Mouse (Mus musculus) MEL (cell line): ENCODE measurements at regions not wholly inside any gene's neighbourhood (a gene's known extent, or its start where the extent isn't known, plus 50 kb on each side); places are given as distances from the start of the nearest gene placed in this dataset.

ENCODE experiments used
- DNase-seq: peaks from one replicate; pipeline ENCODE4 v3.0.0; 2011; ENCODE audit warnings: low read depth, low spot score
- H3K27ac ChIP-seq: 2 replicates; pipeline ENCODE4 v1.5.1; 2012; ENCODE audit warnings: low read depth, mild to moderate bottlenecking, control low read depth, low read length, moderate library complexity; ENCODE audit not compliant: control insufficient read depth
- H3K27me3 ChIP-seq, 2 experiments: fragments of 150-350 bp in 1 of 2; sonication (generic) in 1 of 2; 2 replicates each; pipeline ENCODE4 v1.6.1; 2012; ENCODE audit warnings: low read length in 2 of 2, mild to moderate bottlenecking in 2 of 2, improper control_type of control experiment in 1 of 2, moderate library complexity in 1 of 2; ENCODE audit not compliant: insufficient read depth in 2 of 2, control insufficient read depth in 1 of 2
- H3K36me3 ChIP-seq, 2 experiments: 2 replicates each; pipeline ENCODE4 v1.6.1; 2012 to 2014; ENCODE audit warnings: low read length in 2 of 2, improper control_type of control experiment in 1 of 2, inconsistent platforms in 1 of 2, mild to moderate bottlenecking in 1 of 2; ENCODE audit not compliant: insufficient read depth in 2 of 2, control insufficient read depth in 1 of 2
- H3K4me1 ChIP-seq, 2 experiments: fragments of 150-350 bp in 1 of 2; sonication (generic) in 1 of 2; 2 replicates each; pipeline ENCODE4 v1.6.1; 2012; ENCODE audit warnings: low read length in 2 of 2, improper control_type of control experiment in 1 of 2, mild to moderate bottlenecking in 1 of 2; ENCODE audit not compliant: insufficient read depth in 2 of 2, control insufficient read depth in 1 of 2
- H3K4me3 ChIP-seq, 2 experiments: fragments of 150-350 bp in 1 of 2; sonication (generic) in 1 of 2; 2 replicates each; pipeline ENCODE4 v1.5.1; 2012; ENCODE audit warnings: low read depth in 2 of 2, low read length in 2 of 2, mild to moderate bottlenecking in 2 of 2, moderate library complexity in 2 of 2, control low read depth in 1 of 2, improper control_type of control experiment in 1 of 2; ENCODE audit not compliant: control insufficient read depth in 1 of 2, insufficient read depth in 1 of 2
- H3K79me2 ChIP-seq: 2 replicates; pipeline ENCODE4 v1.6.1; 2012; ENCODE audit warnings: mild to moderate bottlenecking, low read length, moderate library complexity; ENCODE audit not compliant: control insufficient read depth, poor library complexity, insufficient read depth
- H3K9ac ChIP-seq: 2 replicates; pipeline ENCODE4 v1.6.1; 2012; ENCODE audit warnings: low read depth, mild to moderate bottlenecking, control low read depth, low read length, moderate library complexity; ENCODE audit not compliant: control insufficient read depth, poor library complexity, severe bottlenecking
- H3K9me3 ChIP-seq: fragments of 150-350 bp; sonication (generic); replicated peaks from 2 replicates; pipeline ENCODE4 v1.6.1; 2012; ENCODE audit warnings: mild to moderate bottlenecking, low read length, improper control_type of control experiment, moderate library complexity; ENCODE audit not compliant: insufficient read depth
- CTCF ChIP-seq, 3 experiments: IDR thresholded peaks in 2 of 3; conservative IDR thresholded peaks in 1 of 3; 2 replicates each; pipeline ENCODE4 v1.5.1; 2011 to 2012; ENCODE audit warnings: low read length in 3 of 3, low read depth in 2 of 3, mild to moderate bottlenecking in 2 of 3, improper control_type of control experiment in 1 of 3, inconsistent platforms in 1 of 3, mixed read lengths in 1 of 3, moderate library complexity in 1 of 3; ENCODE audit not compliant: control insufficient read depth in 1 of 3, insufficient read depth in 1 of 3, poor library complexity in 1 of 3, severe bottlenecking in 1 of 3
- E2F4 ChIP-seq: IDR thresholded peaks from 2 replicates; pipeline ENCODE4 v1.6.1; 2011; ENCODE audit warnings: low read depth, low read length, improper control_type of control experiment, borderline replicate concordance
- GABPA ChIP-seq: IDR thresholded peaks from 2 replicates; pipeline ENCODE4 v1.6.1; 2012; ENCODE audit warnings: low read depth, mild to moderate bottlenecking, inconsistent platforms, low read length, improper control_type of control experiment, moderate library complexity
- GATA1 ChIP-seq: IDR thresholded peaks from 2 replicates; pipeline ENCODE4 v1.6.1; 2011; ENCODE audit warnings: low read depth, low read length, improper control_type of control experiment
- JUND ChIP-seq: IDR thresholded peaks from 2 replicates; pipeline ENCODE4 v1.6.1; 2011; ENCODE audit warnings: low read depth, mild to moderate bottlenecking, improper control_type of control experiment, low read length
- MAFK ChIP-seq: IDR thresholded peaks from 2 replicates; pipeline ENCODE4 v1.6.1; 2011; ENCODE audit warnings: low read depth, mild to moderate bottlenecking, low read length, improper control_type of control experiment, borderline replicate concordance
- MAX ChIP-seq: IDR thresholded peaks from 2 replicates; pipeline ENCODE4 v1.6.1; 2011; ENCODE audit warnings: low read length, improper control_type of control experiment
- MAZ ChIP-seq: IDR thresholded peaks from 2 replicates; pipeline ENCODE4 v1.6.1; 2012; ENCODE audit warnings: low read depth, mild to moderate bottlenecking, inconsistent platforms, low read length, improper control_type of control experiment
- MEF2A ChIP-seq: IDR thresholded peaks from 2 replicates; pipeline ENCODE4 v1.6.1; 2014; ENCODE audit warnings: low read depth, mild to moderate bottlenecking, inconsistent platforms, low read length, improper control_type of control experiment; ENCODE audit not compliant: poor library complexity, insufficient replicate concordance, severe bottlenecking; ENCODE audit errors: extremely low read depth
- MYB ChIP-seq: IDR thresholded peaks from 2 replicates; pipeline ENCODE4 v1.6.1; 2011; ENCODE audit warnings: mild to moderate bottlenecking, low read depth, low read length, improper control_type of control experiment
- MYC ChIP-seq: IDR thresholded peaks from 2 replicates; pipeline ENCODE4 v1.6.1; 2011; ENCODE audit warnings: low read depth, mild to moderate bottlenecking, low read length, improper control_type of control experiment, moderate library complexity
- POLR2AphosphoS2 ChIP-seq: IDR thresholded peaks from 2 replicates; pipeline ENCODE4 v1.6.1; 2011; ENCODE audit warnings: low read length, improper control_type of control experiment
- POLR2AphosphoS5 ChIP-seq: IDR thresholded peaks from 2 replicates; pipeline ENCODE4 v1.6.1; 2012; ENCODE audit warnings: low read depth, borderline replicate concordance, mild to moderate bottlenecking, inconsistent platforms, low read length, moderate library complexity, mixed read lengths
- RAD21 ChIP-seq: IDR thresholded peaks from 2 replicates; pipeline ENCODE4 v1.6.1; 2011; ENCODE audit warnings: mild to moderate bottlenecking, low read depth, low read length, improper control_type of control experiment
- SIN3A ChIP-seq: IDR thresholded peaks from 2 replicates; pipeline ENCODE4 v1.6.1; 2012; ENCODE audit warnings: low read length, improper control_type of control experiment, inconsistent platforms
- SMC3 ChIP-seq: IDR thresholded peaks from 2 replicates; pipeline ENCODE4 v1.6.1; 2011; ENCODE audit warnings: low read depth, low read length, improper control_type of control experiment
- UBTF ChIP-seq: IDR thresholded peaks from 2 replicates; pipeline ENCODE4 v1.6.1; 2012; ENCODE audit warnings: low read depth, mild to moderate bottlenecking, inconsistent platforms, low read length, improper control_type of control experiment, moderate library complexity, borderline replicate concordance; ENCODE audit not compliant: insufficient read depth
- USF1 ChIP-seq: IDR thresholded peaks from 2 replicates; pipeline ENCODE4 v1.6.1; 2014; ENCODE audit warnings: low read depth, mild to moderate bottlenecking, inconsistent platforms, low read length, improper control_type of control experiment, moderate library complexity
- ZC3H11A ChIP-seq: IDR thresholded peaks from 2 replicates; pipeline ENCODE4 v1.6.1; 2012; ENCODE audit warnings: low read depth, mild to moderate bottlenecking, inconsistent platforms, low read length, improper control_type of control experiment
- ZKSCAN1 ChIP-seq: IDR thresholded peaks from 2 replicates; pipeline ENCODE4 v1.6.1; 2012; ENCODE audit warnings: low read depth, mild to moderate bottlenecking, inconsistent platforms, low read length, improper control_type of control experiment, moderate library complexity
- ZMIZ1 ChIP-seq: IDR thresholded peaks from 2 replicates; pipeline ENCODE4 v1.6.1; 2012; ENCODE audit warnings: low read depth, mild to moderate bottlenecking, inconsistent platforms, low read length, improper control_type of control experiment, moderate library complexity
- ZNF384 ChIP-seq: IDR thresholded peaks from 2 replicates; pipeline ENCODE4 v1.6.1; 2012; ENCODE audit warnings: low read depth, mild to moderate bottlenecking, inconsistent platforms, low read length, improper control_type of control experiment

- H3K9me3 ChIP-seq: no peaks in the 10 kb centered on the region
- no peaks in the 10 kb centered on the region for H3K79me2 ChIP-seq
- no peak overlapping the region for H3K9ac ChIP-seq
- H3K36me3 ChIP-seq: no peaks in the 10 kb centered on the region
- no peaks in the 10 kb centered on the region for H3K4me1 ChIP-seq
- no peak for DNase-seq
- no peak for TF ChIP-seq RAD21
- no peak for TF ChIP-seq MEF2A
- no peak for TF ChIP-seq MYC
- TF ChIP-seq GATA1: no peak
- no peak for TF ChIP-seq SIN3A
- no peak for TF ChIP-seq SMC3
- TF ChIP-seq ZMIZ1: no peak
- TF ChIP-seq MAX: no peak
- TF ChIP-seq POLR2AphosphoS5: no peak
- TF ChIP-seq MAZ: no peak
- H3K4me3 ChIP-seq: no peak overlapping the region
- H3K27ac ChIP-seq: no peak overlapping the region
- no peaks in the 10 kb centered on the region for H3K27me3 ChIP-seq
These were observed 584.8 kb downstream of the Sh2d4b start for GRCm38 (mm10) chr14:40308316-40308715.

DNA sequence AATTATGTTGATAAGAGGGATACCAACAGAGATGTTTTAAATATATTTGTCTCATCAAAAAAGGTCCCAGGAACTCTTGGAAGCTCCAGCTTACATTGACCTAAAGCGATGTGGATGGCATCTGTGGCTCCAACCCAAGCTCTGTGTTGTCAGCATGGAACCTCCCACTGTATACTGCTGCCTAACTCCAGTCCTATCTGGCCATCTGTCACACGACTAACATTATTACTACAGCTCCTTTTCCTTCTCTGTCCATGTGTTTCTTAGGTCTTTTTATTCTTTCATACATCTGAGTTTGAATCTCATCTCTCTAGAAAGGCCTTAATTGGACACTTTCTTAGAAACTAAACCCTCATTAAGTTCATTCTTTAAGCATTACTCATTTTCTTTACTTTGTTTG lies 613.9 kb downstream of the Sh2d4b start:
- DNase-seq: no peak
- H3K4me1 ChIP-seq: no peaks in the 10 kb centered on the region
- no peak overlapping the region for H3K4me3 ChIP-seq
- no peak overlapping the region for H3K9ac ChIP-seq
- H3K27me3 ChIP-seq: no peaks in the 10 kb centered on the region
- H3K36me3 ChIP-seq: no peaks in the 10 kb centered on the region
- no peaks in the 10 kb centered on the region for H3K79me2 ChIP-seq
- TF ChIP-seq POLR2AphosphoS2: no peak
- no peak for TF ChIP-seq MEF2A
- no peak for TF ChIP-seq ZKSCAN1
- no peak for TF ChIP-seq ZMIZ1
- no peak for TF ChIP-seq ZC3H11A
- TF ChIP-seq ZNF384: no peak
- TF ChIP-seq JUND: no peak
- TF ChIP-seq E2F4: no peak
- TF ChIP-seq MAFK: no peak
- no peak for TF ChIP-seq USF1
- no peak for TF ChIP-seq MYB
- TF ChIP-seq CTCF (IDR thresholded peaks at IDR 0.05 in 2 of 3, conservative IDR thresholded peaks at IDR 0.05 in 1 of 3; ENCODE audit: control insufficient read depth in 1 of 3, insufficient read depth in 1 of 3, low read depth in 2 of 3, low read length in 3 of 3, poor library complexity in 1 of 3, severe bottlenecking in 1 of 3): no peak
- TF ChIP-seq UBTF: no peak
- TF ChIP-seq GABPA: no peak
- TF ChIP-seq, all 39 proteins: peak for 0
- no peaks in the 10 kb centered on the region for H3K9me3 ChIP-seq
- no peak overlapping the region for H3K27ac ChIP-seq
